Mouse (Mus musculus) lung, adult 2 months (tissue): ENCODE data around the gene Rgs17.

Experiments used
- CTCF ChIP-seq: fragments of 200-500 bp; IDR thresholded peaks from 2 replicates; pipeline ENCODE4 v1.5.1; 2011; ENCODE audit warnings: mild to moderate bottlenecking, low read length, control low read depth; ENCODE audit not compliant: insufficient read depth
- POLR2A ChIP-seq: fragments of 200-500 bp; IDR thresholded peaks from 2 replicates; pipeline ENCODE4 v1.6.1; 2011; ENCODE audit warnings: low read depth, mild to moderate bottlenecking, control low read depth, low read length, borderline replicate concordance; ENCODE audit errors: extremely low read depth

- no peak for TF ChIP-seq POLR2A
- TF ChIP-seq CTCF = no peak
Measured at GRCm38 (mm10) chr10:5921031-5921551, 1.1 kb downstream of the Rgs17 start.
